Mouse (Mus musculus): ENCODE results near the gene Lrig2. TPM values are rescaled to one million over a fixed set of nuclear protein-coding genes. Genes with fewer than 3 reads are reported as not detected.

Gene Lrig2
- total and polyA plus RNA-seq, 2 experiments from 2014 or later = 20.2 to 50.1 TPM

GRCm38 (mm10) chr3:104420929-104421328 is 90.8 kb downstream of the Lrig2 start:
- Histone ChIP-seq H3K9me3 (ENCODE audit: low read length) (no peaks in the 10 kb centered on the region), H3K27me3 (ENCODE audit: insufficient read depth, low read length) (no peaks in the 10 kb centered on the region), H3K36me3 (ENCODE audit: insufficient read depth, low read length) (no peaks in the 10 kb centered on the region), H3K9ac (replicated peaks; ENCODE audit: low read length, poor library complexity, severe bottlenecking) (no peak overlapping the region), H3K27ac (ENCODE audit: low read depth, low read length) (no peak overlapping the region), H3K4me2 (ENCODE audit: low read depth, low read length, poor library complexity, severe bottlenecking) (no peak overlapping the region), H3K4me3 (ENCODE audit: low read depth, low read length) (no peak overlapping the region), H3K4me1 (ENCODE audit: insufficient read depth, low read length) (no peaks in the 10 kb centered on the region)
- no peak for TF ChIP-seq CTCF (IDR thresholded peaks at IDR 0.05)
- WGBS = 86% methylated on average over 7 of the region's 7 CpGs
- no peak for DNase-seq (ENCODE audit: low spot score)
- ATAC-seq (ENCODE audit: low FRiP score) = no peak

DNA sequence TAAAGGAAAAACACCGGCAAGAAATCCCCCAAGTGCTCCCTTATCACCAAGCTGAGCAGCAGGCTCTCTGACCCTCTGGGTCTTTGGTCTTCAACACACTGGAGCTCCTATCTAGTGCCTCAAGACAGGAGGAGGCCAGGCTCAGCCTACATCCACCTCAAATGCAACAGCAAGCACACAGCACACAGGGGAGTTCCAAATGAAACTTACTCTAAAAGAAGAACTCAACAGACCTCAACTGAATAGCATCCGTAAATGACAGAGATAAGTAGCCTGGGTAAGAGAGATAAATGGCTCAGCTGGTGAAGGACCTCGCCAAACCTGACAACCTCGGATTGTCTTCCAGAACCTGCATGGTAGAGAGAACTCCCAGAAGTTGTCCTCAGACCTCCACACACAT is 91.7 kb downstream of the Lrig2 start:
- DNase-seq (ENCODE audit: low spot score) = no peak
- 82% methylated on average over 4 of the region's 4 CpGs for WGBS
- ATAC-seq (ENCODE audit: low FRiP score) = no peak
- Histone ChIP-seq H3K27me3 (ENCODE audit: insufficient read depth, low read length) (no peaks in the 10 kb centered on the region), H3K4me2 (ENCODE audit: low read depth, low read length, poor library complexity, severe bottlenecking) (no peak overlapping the region), H3K36me3 (ENCODE audit: insufficient read depth, low read length) (no peaks in the 10 kb centered on the region), H3K4me3 (ENCODE audit: low read depth, low read length) (no peak overlapping the region), H3K27ac (ENCODE audit: low read depth, low read length) (no peak overlapping the region), H3K9ac (replicated peaks; ENCODE audit: low read length, poor library complexity, severe bottlenecking) (no peak overlapping the region), H3K4me1 (ENCODE audit: insufficient read depth, low read length) (no peaks in the 10 kb centered on the region), H3K9me3 (ENCODE audit: low read length) (no peaks in the 10 kb centered on the region)
- no peak for TF ChIP-seq CTCF (IDR thresholded peaks at IDR 0.05)

DNA sequence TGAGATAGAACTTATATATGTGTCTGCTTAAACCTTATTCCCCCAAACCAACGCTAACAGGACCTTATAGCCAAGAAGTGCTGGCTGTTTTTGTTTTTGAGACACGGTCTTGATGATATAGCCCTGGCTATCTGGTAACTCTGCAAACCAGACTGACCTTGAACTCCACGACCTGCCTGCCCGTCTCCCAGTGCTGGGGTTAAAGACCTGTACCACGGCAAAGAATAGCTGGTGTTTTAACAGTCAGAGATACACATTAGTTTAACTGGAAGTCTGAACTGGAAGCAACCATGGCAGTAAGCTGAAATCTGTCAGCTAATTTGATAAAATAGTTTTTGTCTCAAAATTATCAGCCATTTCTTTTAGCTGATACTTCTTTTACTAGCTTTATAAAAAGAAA is 94.9 kb downstream of the Lrig2 start:
- Histone ChIP-seq H3K9me3 (ENCODE audit: low read length) (no peaks in the 10 kb centered on the region), H3K4me2 (ENCODE audit: low read depth, low read length, poor library complexity, severe bottlenecking) (no peak overlapping the region), H3K27me3 (ENCODE audit: insufficient read depth, low read length) (no peaks in the 10 kb centered on the region), H3K36me3 (ENCODE audit: insufficient read depth, low read length) (no peaks in the 10 kb centered on the region), H3K4me3 (ENCODE audit: low read depth, low read length) (no peak overlapping the region), H3K27ac (ENCODE audit: low read depth, low read length) (no peak overlapping the region), H3K9ac (replicated peaks; ENCODE audit: low read length, poor library complexity, severe bottlenecking) (no peak overlapping the region), H3K4me1 (ENCODE audit: insufficient read depth, low read length) (no peaks in the 10 kb centered on the region)
- 85% methylated on average over 5 of the region's 5 CpGs for WGBS
- ATAC-seq (ENCODE audit: low FRiP score) = no peak
- TF ChIP-seq CTCF (IDR thresholded peaks at IDR 0.05) = no peak
- no peak for DNase-seq (ENCODE audit: low spot score)

DNA sequence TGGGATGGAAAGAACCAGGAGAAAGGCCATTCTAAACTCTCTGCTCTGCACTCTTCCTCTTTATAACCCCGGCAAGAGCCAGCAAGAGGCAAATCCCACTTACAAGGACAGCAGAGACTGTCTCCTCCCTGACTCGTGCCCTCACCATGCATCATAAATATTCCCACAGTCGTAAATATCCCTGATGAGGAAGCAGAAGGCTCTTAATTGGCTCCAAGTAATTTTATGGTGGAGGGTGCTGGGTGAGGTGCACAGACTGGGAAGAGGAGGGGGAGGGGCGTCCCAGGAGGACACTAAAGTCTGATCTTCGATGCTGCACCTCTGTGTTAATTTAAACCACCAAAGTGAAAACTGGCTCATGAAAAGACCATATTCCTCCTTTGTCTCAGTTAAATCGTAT is 99.2 kb downstream of the Lrig2 start:
- Histone ChIP-seq H3K4me2 (ENCODE audit: low read depth, low read length, poor library complexity, severe bottlenecking) (no peak overlapping the region), H3K9ac (replicated peaks; ENCODE audit: low read length, poor library complexity, severe bottlenecking) (no peak overlapping the region), H3K4me1 (ENCODE audit: insufficient read depth, low read length) (no peaks in the 10 kb centered on the region), H3K27me3 (ENCODE audit: insufficient read depth, low read length) (no peaks in the 10 kb centered on the region), H3K4me3 (ENCODE audit: low read depth, low read length) (no peak overlapping the region), H3K27ac (ENCODE audit: low read depth, low read length) (no peak overlapping the region), H3K9me3 (ENCODE audit: low read length) (no peaks in the 10 kb centered on the region), H3K36me3 (ENCODE audit: insufficient read depth, low read length) (no peaks in the 10 kb centered on the region)
- WGBS = 77% methylated on average over 6 of the region's 6 CpGs
- DNase-seq (ENCODE audit: low spot score) (no peak), ATAC-seq (ENCODE audit: low FRiP score) (no peak)
- no peak for TF ChIP-seq CTCF (IDR thresholded peaks at IDR 0.05)

- Histone ChIP-seq H3K4me1 (ENCODE audit: insufficient read depth, low read length) (no peaks in the 10 kb centered on the region), H3K4me2 (ENCODE audit: low read depth, low read length, poor library complexity, severe bottlenecking) (no peak overlapping the region), H3K9me3 (ENCODE audit: low read length) (no peaks in the 10 kb centered on the region), H3K4me3 (ENCODE audit: low read depth, low read length) (no peak overlapping the region), H3K36me3 (ENCODE audit: insufficient read depth, low read length) (no peaks in the 10 kb centered on the region), H3K27me3 (ENCODE audit: insufficient read depth, low read length) (no peaks in the 10 kb centered on the region), H3K9ac (replicated peaks; ENCODE audit: low read length, poor library complexity, severe bottlenecking) (no peak overlapping the region), H3K27ac (ENCODE audit: low read depth, low read length) (no peak overlapping the region)
- no peak for TF ChIP-seq CTCF (IDR thresholded peaks at IDR 0.05)
- WGBS = 77% methylated on average over 7 of the region's 7 CpGs
- no peak for ATAC-seq (ENCODE audit: low FRiP score)
- no peak for DNase-seq (ENCODE audit: low spot score)
Observed at GRCm38 (mm10) chr3:104407506-104407905, 104.2 kb downstream of the Lrig2 start.

DNA sequence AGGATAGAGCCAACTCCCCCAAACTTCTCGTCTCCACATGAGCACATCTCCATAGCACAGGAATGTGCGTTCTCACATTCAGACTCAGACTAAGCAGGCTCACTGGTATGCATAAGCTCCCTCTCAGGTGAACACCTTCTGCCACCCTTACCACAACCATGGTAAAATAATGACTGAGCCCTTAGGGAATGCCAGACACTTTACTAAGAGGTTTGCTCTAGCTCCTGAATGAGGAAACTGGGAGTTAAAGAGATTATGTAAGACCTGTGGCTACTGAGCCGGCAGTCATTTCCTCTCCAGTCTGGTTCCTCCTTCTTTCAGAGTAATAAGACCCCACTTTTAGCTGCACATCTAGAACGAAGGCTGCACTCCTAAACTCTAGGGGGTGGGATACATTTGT is 108.1 kb downstream of the Lrig2 start:
- Histone ChIP-seq H3K4me1 (ENCODE audit: insufficient read depth, low read length) (no peaks in the 10 kb centered on the region), H3K4me3 (ENCODE audit: low read depth, low read length) (no peak overlapping the region), H3K9me3 (ENCODE audit: low read length) (no peaks in the 10 kb centered on the region), H3K27ac (ENCODE audit: low read depth, low read length) (no peak overlapping the region), H3K27me3 (ENCODE audit: insufficient read depth, low read length) (no peaks in the 10 kb centered on the region), H3K4me2 (ENCODE audit: low read depth, low read length, poor library complexity, severe bottlenecking) (no peak overlapping the region), H3K9ac (replicated peaks; ENCODE audit: low read length, poor library complexity, severe bottlenecking) (no peak overlapping the region), H3K36me3 (ENCODE audit: insufficient read depth, low read length) (no peaks in the 10 kb centered on the region)
- 77% methylated on average over 4 of the region's 4 CpGs for WGBS
- DNase-seq (ENCODE audit: low spot score) (no peak), ATAC-seq (ENCODE audit: low FRiP score) (no peak)
- no peak for TF ChIP-seq CTCF (IDR thresholded peaks at IDR 0.05)
